Mouse (Mus musculus) stomach, embryonic 14.5 days (tissue): ENCODE data around the gene Zfp169. TPM values are rescaled to one million over a fixed set of nuclear protein-coding genes. Genes with fewer than 3 reads are reported as not detected.
"Not testable (repeated sequence)": the region's sequence is repeated elsewhere in the genome, so short reads cannot be mapped to it uniquely, and the experiment has no call there.

Experiments
- ATAC-seq: fragments of 200-750 bp; cut with Nextera tagmentation; 2 replicates; pipeline ENCODE4 v1.8.0; 2017; ENCODE audit warnings: low read depth, moderate TSS enrichment; ENCODE audit not compliant: insufficient number of reproducible peaks, insufficient read depth, low FRiP score
- H3K27ac ChIP-seq: fragments of 300-500 bp; sonication (generic); 2 replicates; pipeline ENCODE4 v1.5.1; 2014; ENCODE audit warnings: mild to moderate bottlenecking, low read length, moderate library complexity, mixed read lengths
- H3K27me3 ChIP-seq: fragments of 300-500 bp; sonication (generic); 2 replicates; pipeline ENCODE4 v1.6.1; 2014; ENCODE audit warnings: low read length, control low read depth, mixed read lengths; ENCODE audit not compliant: control insufficient read depth, insufficient read depth
- H3K36me3 ChIP-seq: fragments of 300-500 bp; sonication (generic); 2 replicates; pipeline ENCODE4 v1.6.1; 2014; ENCODE audit warnings: mild to moderate bottlenecking, control low read depth, low read length, moderate library complexity, mixed read lengths; ENCODE audit not compliant: control insufficient read depth, insufficient read depth
- H3K4me1 ChIP-seq: fragments of 300-500 bp; sonication (generic); 2 replicates; pipeline ENCODE4 v1.6.1; 2014; ENCODE audit warnings: low read length, control low read depth, mixed read lengths; ENCODE audit not compliant: control insufficient read depth, insufficient read depth
- H3K4me2 ChIP-seq: fragments of 300-500 bp; sonication (generic); replicated peaks from 2 replicates; pipeline ENCODE4 v1.6.1; 2014; ENCODE audit warnings: low read depth, low read length, control low read depth
- H3K4me3 ChIP-seq: fragments of 300-500 bp; sonication (generic); 2 replicates; pipeline ENCODE4 v1.5.1; 2014; ENCODE audit warnings: low read depth, low read length, control low read depth
- H3K9ac ChIP-seq: fragments of 300-500 bp; sonication (generic); replicated peaks from 2 replicates; pipeline ENCODE4 v1.6.1; 2014; ENCODE audit warnings: low read depth, mild to moderate bottlenecking, control low read depth, low read length, moderate library complexity, mixed read lengths
- H3K9me3 ChIP-seq: fragments of 300-500 bp; sonication (generic); 2 replicates; pipeline ENCODE4 v1.6.1; 2016; ENCODE audit warnings: low read depth, low read length, control low read depth; ENCODE audit not compliant: control insufficient read depth
- WGBS: fragments of 180-500 bp; shearing (Covaris S2); extraction: QIAGEN DNeasy Blood & Tissue Kit; methylation state at CpG from one replicate; pipeline ENCODE4 v1.1.7; 2014; 5-methylcytosine and 5-hydroxymethylcytosine counted together
- polyA plus RNA-seq: library from polyadenylated mRNA; unstranded; fragments of >200 nt; fragmentation: Nextera tagmentation; extraction: Ambion mirVana; gene quantifications from 2 replicates; pipeline ENCODE4 v1.2.1, GENCODE M21; 2014

Zfp169 gene
- polyA plus RNA-seq, 1 experiment from 2014 or later = 5.0 TPM

- H3K27ac ChIP-seq = no peak overlapping the region
- no peaks in the 10 kb centered on the region for H3K4me1 ChIP-seq
- no peaks in the 10 kb centered on the region for H3K9me3 ChIP-seq
- no peak overlapping the region for H3K9ac ChIP-seq
- 46% methylated on average over 2 of the region's 2 CpGs for WGBS
- H3K27me3 ChIP-seq = no peaks in the 10 kb centered on the region
- H3K4me3 ChIP-seq = no peak overlapping the region
- H3K36me3 ChIP-seq = peaks cover 9% of the 10 kb centered on the region; the same call in 1 of the 2 replicates
- ATAC-seq = peak; percentile 30; the same call in 1 of the 2 replicates
- no peak overlapping the region for H3K4me2 ChIP-seq
These were observed 17.4 kb upstream of the Zfp169 start for GRCm38 (mm10) chr13:48530685-48531084.

DNA sequence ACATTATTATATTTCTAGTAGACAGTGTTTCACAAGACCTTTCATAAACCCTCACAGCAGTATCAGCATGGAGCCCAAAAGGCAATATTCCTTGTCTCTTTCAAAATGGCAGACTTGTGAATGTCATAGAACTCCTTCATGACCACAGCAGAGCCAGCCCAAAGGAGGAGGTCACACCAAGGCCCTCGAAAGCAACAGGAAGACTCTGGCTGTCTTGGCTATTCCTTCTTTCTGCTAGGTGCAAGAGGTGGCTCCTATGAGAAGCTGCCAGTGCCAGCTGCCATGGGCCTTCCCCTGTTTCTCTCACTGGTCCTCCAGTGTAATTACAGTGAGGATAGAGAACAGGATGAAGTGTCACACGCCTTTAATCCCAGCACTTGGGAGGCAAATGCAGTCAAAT lies 15.8 kb upstream of the Zfp169 start:
- 37% methylated on average over 2 of the region's 2 CpGs for WGBS
- Histone ChIP-seq H3K36me3 (no peaks in the 10 kb centered on the region; the same call in 1 of the 2 replicates), H3K9ac (no peak overlapping the region), H3K4me3 (no peak overlapping the region), H3K27me3 (no peaks in the 10 kb centered on the region), H3K4me2 (no peak overlapping the region), H3K4me1 (no peaks in the 10 kb centered on the region), H3K9me3 (no peaks in the 10 kb centered on the region), H3K27ac (no peak overlapping the region)
- ATAC-seq = no peak

DNA sequence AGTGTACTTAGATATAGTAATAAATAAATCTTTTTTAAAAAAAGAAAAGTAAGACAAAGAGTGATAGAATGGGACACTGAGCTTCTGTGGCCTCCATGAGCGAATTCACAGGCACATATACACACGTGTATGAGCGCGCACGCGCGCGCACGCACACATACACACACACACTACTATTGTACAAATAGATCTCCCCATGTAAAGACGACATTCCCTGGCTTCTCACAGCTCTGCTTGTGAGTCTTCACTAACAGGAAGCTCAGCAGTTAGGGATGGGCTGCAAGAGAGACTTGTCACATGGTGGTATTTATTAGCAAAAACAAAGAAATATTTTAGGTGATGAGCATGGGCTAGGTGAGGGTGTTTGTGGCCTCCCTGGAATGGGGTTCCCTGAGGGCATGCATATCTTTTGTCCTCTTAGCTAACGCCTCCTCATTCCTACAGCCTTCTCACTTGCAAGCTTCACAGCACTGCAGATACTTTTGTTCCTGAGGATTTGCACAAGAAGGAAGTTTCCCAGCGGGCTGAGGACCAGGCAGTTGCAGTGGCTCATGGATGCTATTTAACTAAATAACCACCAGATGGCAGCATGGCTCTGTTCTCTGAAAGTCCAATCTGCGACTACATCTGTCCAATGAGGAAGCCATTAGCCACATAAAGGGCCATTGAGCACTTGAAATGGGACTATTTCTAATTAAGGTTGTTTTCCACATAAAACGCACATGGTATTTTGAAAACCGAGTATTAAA lies 15.0 kb upstream of the Zfp169 start:
- H3K27me3 ChIP-seq = no peaks in the 10 kb centered on the region
- no peak overlapping the region for H3K4me2 ChIP-seq
- H3K4me3 ChIP-seq = no peak overlapping the region
- ATAC-seq = peak; percentile 56; the same call in 1 of the 2 replicates
- no peaks in the 10 kb centered on the region for H3K36me3 ChIP-seq
- H3K4me1 ChIP-seq = no peaks in the 10 kb centered on the region
- no peak overlapping the region for H3K9ac ChIP-seq
- H3K9me3 ChIP-seq = no peaks in the 10 kb centered on the region
- H3K27ac ChIP-seq = no peak overlapping the region
- WGBS = 51% methylated on average over 15 of the region's 15 CpGs

- ATAC-seq = no peak
- 74% methylated on average over 5 of the region's 5 CpGs for WGBS
- H3K4me3 ChIP-seq = no peak overlapping the region
These were observed 12.5 kb upstream of the Zfp169 start for GRCm38 (mm10) chr13:48525745-48526144.

DNA sequence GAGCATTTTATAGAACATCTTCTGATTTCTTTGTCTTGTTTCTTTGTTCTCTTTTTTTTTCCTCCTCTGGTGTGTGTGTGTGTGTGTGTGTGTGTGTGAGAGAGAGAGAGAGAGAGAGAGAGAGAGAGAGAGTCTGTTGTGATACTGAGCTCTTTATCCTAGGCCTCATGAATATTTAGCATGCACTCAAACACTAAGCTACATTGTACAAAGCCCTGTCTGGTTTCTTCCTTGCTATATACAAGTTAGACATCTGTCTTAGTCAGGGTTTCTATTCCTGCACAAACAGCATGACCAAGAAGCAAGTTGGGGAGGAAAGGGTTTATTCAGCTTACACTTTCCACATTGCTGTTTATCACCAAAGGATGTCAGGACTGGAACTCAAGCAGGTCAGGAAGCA lies 5.9 kb upstream of the Zfp169 start:
- ATAC-seq, H3K4me1 ChIP-seq, H3K27ac ChIP-seq, H3K27me3 ChIP-seq, H3K4me2 ChIP-seq, H3K9ac ChIP-seq, H3K9me3 ChIP-seq, H3K36me3 ChIP-seq, H3K4me3 ChIP-seq: not testable (repeated sequence)

More at GRCm38 (mm10) chr13:48525745-48526144, 12.5 kb upstream of the Zfp169 start:
- Histone ChIP-seq H3K9me3 (no peaks in the 10 kb centered on the region), H3K36me3 (no peaks in the 10 kb centered on the region), H3K27me3 (no peaks in the 10 kb centered on the region), H3K4me1 (no peaks in the 10 kb centered on the region), H3K27ac (no peak overlapping the region), H3K9ac (no peak overlapping the region), H3K4me2 (no peak overlapping the region)

DNA sequence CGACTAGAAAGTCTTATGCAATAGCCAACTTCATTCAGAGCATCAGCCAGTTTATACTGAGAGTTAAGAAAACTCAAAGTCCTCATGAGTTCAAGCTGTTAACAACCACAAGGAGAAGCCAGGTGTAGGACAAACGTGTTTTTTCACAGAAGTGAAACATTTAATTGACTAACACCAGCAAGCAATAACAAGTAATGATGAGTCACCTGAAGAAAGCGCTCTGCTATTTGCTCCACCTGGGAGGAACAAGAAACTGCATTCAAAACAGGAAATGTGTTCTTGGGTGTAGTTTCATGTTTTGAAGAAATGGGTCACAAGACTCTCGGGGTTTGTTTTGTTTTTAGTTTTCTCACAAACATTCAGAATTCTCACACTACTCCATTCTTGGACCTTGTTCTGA lies 2.6 kb upstream of the Zfp169 start:
- Histone ChIP-seq H3K27ac (no peak overlapping the region), H3K9me3 (no peaks in the 10 kb centered on the region), H3K4me1 (peaks cover 4% of the 10 kb centered on the region; the same call in 1 of the 2 replicates), H3K27me3 (no peaks in the 10 kb centered on the region), H3K36me3 (no peaks in the 10 kb centered on the region), H3K4me2 (no peak overlapping the region), H3K4me3 (no peak overlapping the region), H3K9ac (no peak overlapping the region)
- WGBS = 86% methylated on average over 4 of the region's 4 CpGs
- ATAC-seq = no peak

DNA sequence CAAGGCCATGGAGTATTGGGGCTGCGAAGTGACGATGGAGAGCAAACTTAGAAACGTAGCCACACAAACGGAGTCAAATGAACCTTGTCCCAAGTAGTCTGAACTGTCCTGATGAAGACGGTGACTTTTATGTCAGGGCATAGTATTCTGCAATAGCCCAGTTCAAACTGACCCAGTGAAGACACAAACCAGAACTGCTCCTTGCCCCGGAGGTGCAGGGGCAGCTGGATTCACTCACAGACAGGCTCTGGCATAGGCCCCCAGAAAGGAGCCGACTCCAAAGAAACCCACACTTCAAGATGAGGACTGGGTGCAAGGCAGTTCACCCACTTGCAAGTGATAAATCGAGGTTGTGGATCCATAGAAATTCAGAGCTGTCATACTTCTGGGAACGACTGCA lies 4.6 kb downstream of the Zfp169 start:
- Histone ChIP-seq H3K9me3 (no peaks in the 10 kb centered on the region), H3K27me3 (no peaks in the 10 kb centered on the region), H3K9ac (no peak overlapping the region), H3K4me1 (peaks cover 4% of the 10 kb centered on the region; the same call in 1 of the 2 replicates), H3K4me3 (no peak overlapping the region), H3K27ac (no peak overlapping the region), H3K4me2 (no peak overlapping the region), H3K36me3 (no peaks in the 10 kb centered on the region; the same call in 1 of the 2 replicates)
- 77% methylated on average over 9 of the region's 9 CpGs for WGBS
- no peak for ATAC-seq

GRCm38 (mm10) chr13:48502422-48502821 lies 10.8 kb downstream of the Zfp169 start:
- H3K4me3 ChIP-seq = no peak overlapping the region
- H3K9ac ChIP-seq = no peak overlapping the region
- H3K27ac ChIP-seq = no peak overlapping the region
- no peaks in the 10 kb centered on the region; the same call in 1 of the 2 replicates for H3K36me3 ChIP-seq
- H3K4me2 ChIP-seq = no peak overlapping the region
- no peaks in the 10 kb centered on the region for H3K4me1 ChIP-seq
- ATAC-seq = no peak
- no peaks in the 10 kb centered on the region for H3K9me3 ChIP-seq
- 72% methylated on average over 5 of the region's 5 CpGs for WGBS
- H3K27me3 ChIP-seq = no peaks in the 10 kb centered on the region

GRCm38 (mm10) chr13:48498676-48499075 lies 14.6 kb downstream of the Zfp169 start:
- 53% methylated on average over 4 of the region's 4 CpGs for WGBS
- no peaks in the 10 kb centered on the region; the same call in 1 of the 2 replicates for H3K36me3 ChIP-seq
- no peak overlapping the region for H3K27ac ChIP-seq
- H3K9me3 ChIP-seq = 0 out of 2 replicates have a peak, but pooled peaks cover 3% of the 10 kb centered on the region
- H3K4me3 ChIP-seq = no peak overlapping the region
- no peaks in the 10 kb centered on the region for H3K4me1 ChIP-seq
- H3K9ac ChIP-seq = no peak overlapping the region
- H3K4me2 ChIP-seq = no peak overlapping the region
- ATAC-seq = no peak
- no peaks in the 10 kb centered on the region for H3K27me3 ChIP-seq
